Mouse (Mus musculus) frontal cortex, adult (tissue): ENCODE measurements around the gene Clk4.

Experiments
- ATAC-seq: cut with Nextera tagmentation; 2 replicates; pipeline ENCODE4 v1.9.2; 2017; ENCODE audit warnings: mild to moderate bottlenecking, moderate library complexity, mixed read lengths; ENCODE audit not compliant: low TSS enrichment

The Clk4 gene

GRCm38 (mm10) chr11:51311846-51312245 is 50.3 kb downstream of the Clk4 start:
- no peak for ATAC-seq

GRCm38 (mm10) chr11:51315991-51316810 is 54.7 kb downstream of the Clk4 start:
- no peak for ATAC-seq

GRCm38 (mm10) chr11:51320609-51321008 is 59.1 kb downstream of the Clk4 start:
- no peak for ATAC-seq

GRCm38 (mm10) chr11:51326908-51327307 is 65.4 kb downstream of the Clk4 start:
- no peak for ATAC-seq

- no peak for ATAC-seq
These were observed 66.9 kb downstream of the Clk4 start for GRCm38 (mm10) chr11:51328387-51328942.

- no peak for ATAC-seq
These were observed 68.5 kb downstream of the Clk4 start for GRCm38 (mm10) chr11:51329837-51330714.
